26 mouse cellular contexts compared by ENCODE assay signal in the genomic region with DNA sequence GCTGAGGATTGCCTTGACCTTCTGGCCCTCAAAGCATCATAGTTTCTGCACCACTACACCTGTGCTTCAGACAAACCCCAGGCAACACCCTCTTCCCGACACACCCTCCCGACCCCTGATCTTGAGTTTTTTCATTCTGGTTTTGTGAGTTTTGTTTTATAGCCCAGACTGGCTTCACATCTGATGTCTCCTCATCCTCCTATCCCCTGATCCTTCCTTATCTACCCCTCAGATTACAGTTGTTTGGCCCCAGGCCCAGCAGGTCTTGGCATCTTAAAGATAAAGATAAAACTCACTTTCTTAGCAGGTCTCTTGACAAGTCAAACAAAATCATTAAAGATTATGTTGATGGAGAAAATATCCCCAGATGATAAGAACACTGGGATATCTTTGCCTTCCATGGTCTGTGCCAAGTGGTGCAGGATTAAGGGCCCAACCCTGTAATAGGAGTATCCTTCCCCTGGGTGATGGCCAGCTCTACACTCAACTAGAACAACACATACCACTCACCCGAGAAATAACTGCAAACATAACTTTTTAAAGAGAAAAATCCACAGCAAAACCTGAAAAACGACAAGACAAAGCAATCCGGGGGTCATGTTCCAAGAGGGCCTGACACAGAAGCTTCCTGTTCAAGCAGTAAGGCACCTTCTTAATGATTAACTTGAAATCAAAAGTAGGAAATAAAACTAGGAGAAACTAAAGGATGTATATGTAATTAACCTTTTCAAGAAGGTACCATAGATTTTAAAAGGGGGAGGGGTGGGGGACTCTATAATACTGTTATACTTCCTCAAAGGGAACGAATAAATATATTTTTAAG.
DNase-seq lines count a peak whose midpoint lies in the region; ATAC-seq lines count a peak whose summit lies in the region.
"Had no signal": no experiment of that assay in that cellular context is flagged by ENCODE, and none has a peak within 500 bp of the region (broad histone marks: within the 10 kb centered on the region; RNA-seq: fewer than 3 reads in every experiment).

No protein-coding gene starts in this region.

- DNase-seq in heart, adult 11 months: peak; percentile 64
- DNase-seq in heart, adult 9 months (ENCODE audit: low spot score in 2 of 2): no peak
- no peak for DNase-seq in lung, postnatal 36 days
- DNase-seq in spleen, postnatal 36 days (ENCODE audit: low spot score in 2 of 2): no peak
- DNase-seq: adrenal gland, adult 2 months; cerebellum, adult 11-12 months; cerebellum, postnatal 10 days; gastrocnemius, postnatal 36 days; heart, postnatal 36 days; kidney, postnatal 10 days; liver, postnatal 0 days; thymus, adult 2 months; thymus, postnatal 4 days had no signal

- ATAC-seq in lung, embryonic 16.5 days (ENCODE audit: low read depth): peak; percentile 65
- ATAC-seq in intestine, embryonic 16.5 days: peak; percentile 83
- peak; percentile 81; the same call in 1 of the 2 replicates for ATAC-seq in stomach, embryonic 16.5 days (ENCODE audit: insufficient read depth, low FRiP score)
- ATAC-seq in midbrain, embryonic 16.5 days: no peak
- ATAC-seq: CD4-positive, CD25-positive, alpha-beta regulatory T cell, adult 4 months; liver, postnatal 0 days had no signal

- H3K4me3 ChIP-seq in lung, embryonic 16.5 days (ENCODE audit: low read length): no peak overlapping the region
- H3K4me3 ChIP-seq in intestine, embryonic 16.5 days (ENCODE audit: low read length): no peak overlapping the region
- no peak overlapping the region for H3K4me3 ChIP-seq in stomach, embryonic 16.5 days (replicated peaks; ENCODE audit: low read length)
- H3K4me3 ChIP-seq in midbrain, embryonic 16.5 days (ENCODE audit: low read depth, low read length): no peak overlapping the region
- H3K4me3 ChIP-seq: forebrain, embryonic 12.5 days; heart, embryonic 15.5 days; hindbrain, embryonic 13.5 days; limb, embryonic 12.5 days; neural tube, embryonic 15.5 days had no signal

- H3K27ac ChIP-seq in lung, embryonic 16.5 days (ENCODE audit: low read length): no peak overlapping the region
- peak overlapping the region; percentile 63; the same call in 1 of the 2 replicates for H3K27ac ChIP-seq in intestine, embryonic 16.5 days (ENCODE audit: low read length)
- H3K27ac ChIP-seq in stomach, embryonic 16.5 days (ENCODE audit: low read length): no peak overlapping the region
- no peak overlapping the region for H3K27ac ChIP-seq in midbrain, embryonic 16.5 days (ENCODE audit: low read length)
- H3K27ac ChIP-seq: forebrain, embryonic 12.5 days; heart, embryonic 15.5 days; hindbrain, embryonic 13.5 days; limb, embryonic 12.5 days; macrophage; neural tube, embryonic 15.5 days had no signal

- WGBS in lung, embryonic 16.5 days: 44% methylated on average over 6 of the region's 6 CpGs
- WGBS in intestine, embryonic 16.5 days: 57% methylated on average over 6 of the region's 6 CpGs
- 60% methylated on average over 6 of the region's 6 CpGs for WGBS in stomach, embryonic 16.5 days
- 71% methylated on average over 6 of the region's 6 CpGs for WGBS in midbrain, embryonic 16.5 days

- no peak overlapping the region for H3K4me2 ChIP-seq in lung, embryonic 16.5 days (ENCODE audit: low read depth, low read length)
- H3K4me2 ChIP-seq in intestine, embryonic 16.5 days (ENCODE audit: low read depth, low read length): 0 out of 2 replicates have a peak overlapping the region, but pooled peaks have one; percentile 7
- H3K4me2 ChIP-seq in stomach, embryonic 16.5 days (ENCODE audit: low read depth, low read length): no peak overlapping the region
- H3K4me2 ChIP-seq in midbrain, embryonic 16.5 days (ENCODE audit: low read length): no peak overlapping the region
- H3K4me2 ChIP-seq: forebrain, embryonic 12.5 days; heart, embryonic 15.5 days; hindbrain, embryonic 13.5 days; limb, embryonic 12.5 days; liver, embryonic 11.5 days; midbrain, embryonic 11.5 days; neural tube, embryonic 15.5 days had no signal

- H3K36me3 ChIP-seq in lung, embryonic 16.5 days (ENCODE audit: control insufficient read depth, insufficient read depth, low read length): no peaks in the 10 kb centered on the region
- no peaks in the 10 kb centered on the region for H3K36me3 ChIP-seq in intestine, embryonic 16.5 days (ENCODE audit: control insufficient read depth, insufficient read depth, low read length)
- H3K36me3 ChIP-seq in stomach, embryonic 16.5 days (ENCODE audit: control insufficient read depth, insufficient read depth, low read length): no peaks in the 10 kb centered on the region
- H3K36me3 ChIP-seq in midbrain, embryonic 16.5 days (ENCODE audit: control insufficient read depth, insufficient read depth, low read length): no peaks in the 10 kb centered on the region
- H3K36me3 ChIP-seq: forebrain, embryonic 12.5 days; heart, embryonic 15.5 days; hindbrain, embryonic 13.5 days; limb, embryonic 12.5 days; neural tube, embryonic 15.5 days had no signal

- H3K9me3 ChIP-seq in lung, embryonic 16.5 days (ENCODE audit: control insufficient read depth, low read length): no peaks in the 10 kb centered on the region
- no peaks in the 10 kb centered on the region for H3K9me3 ChIP-seq in intestine, embryonic 16.5 days (ENCODE audit: control insufficient read depth, low read length)
- no peaks in the 10 kb centered on the region for H3K9me3 ChIP-seq in stomach, embryonic 16.5 days (replicated peaks; ENCODE audit: control insufficient read depth, low read length)
- H3K9me3 ChIP-seq in midbrain, embryonic 16.5 days (replicated peaks; ENCODE audit: control insufficient read depth, low read length, poor library complexity, severe bottlenecking): no peaks in the 10 kb centered on the region
- H3K9me3 ChIP-seq: forebrain, embryonic 12.5 days; heart, embryonic 15.5 days; hindbrain, embryonic 13.5 days; limb, embryonic 12.5 days; neural tube, embryonic 15.5 days had no signal

- no peaks in the 10 kb centered on the region for H3K27me3 ChIP-seq in lung, embryonic 16.5 days (ENCODE audit: control insufficient read depth, insufficient read depth, low read depth, low read length)
- no peaks in the 10 kb centered on the region for H3K27me3 ChIP-seq in intestine, embryonic 16.5 days (replicated peaks; ENCODE audit: control insufficient read depth, insufficient read depth, low read length)
- H3K27me3 ChIP-seq in stomach, embryonic 16.5 days (ENCODE audit: control insufficient read depth, insufficient read depth, low read length): no peaks in the 10 kb centered on the region
- no peaks in the 10 kb centered on the region for H3K27me3 ChIP-seq in midbrain, embryonic 16.5 days (ENCODE audit: control insufficient read depth, insufficient read depth, low read depth, low read length)
- H3K27me3 ChIP-seq: forebrain, embryonic 12.5 days; heart, embryonic 15.5 days; hindbrain, embryonic 13.5 days; limb, embryonic 12.5 days; neural tube, embryonic 15.5 days had no signal

- H3K9ac ChIP-seq in lung, embryonic 16.5 days (ENCODE audit: low read length): no peak overlapping the region
- no peak overlapping the region for H3K9ac ChIP-seq in intestine, embryonic 16.5 days (ENCODE audit: low read depth, low read length)
- H3K9ac ChIP-seq in stomach, embryonic 16.5 days (ENCODE audit: low read length): no peak overlapping the region
- H3K9ac ChIP-seq in midbrain, embryonic 16.5 days (ENCODE audit: low read depth, low read length): no peak overlapping the region
- H3K9ac ChIP-seq: forebrain, embryonic 12.5 days; heart, embryonic 15.5 days; hindbrain, embryonic 13.5 days; limb, embryonic 12.5 days; liver, postnatal 0 days; neural tube, embryonic 15.5 days had no signal

- peaks cover 9% of the 10 kb centered on the region for H3K4me1 ChIP-seq in lung, embryonic 16.5 days (replicated peaks; ENCODE audit: control insufficient read depth, insufficient read depth, low read length)
- peaks cover 15% of the 10 kb centered on the region for H3K4me1 ChIP-seq in intestine, embryonic 16.5 days (ENCODE audit: control insufficient read depth, insufficient read depth, low read length)
- peaks cover 11% of the 10 kb centered on the region for H3K4me1 ChIP-seq in stomach, embryonic 16.5 days (ENCODE audit: control insufficient read depth, insufficient read depth, low read length)
- H3K4me1 ChIP-seq in midbrain, embryonic 16.5 days (ENCODE audit: control insufficient read depth, insufficient read depth, low read length): peaks cover 6% of the 10 kb centered on the region; the same call in 1 of the 2 replicates
